ENCODE assay signal across 1 mouse cellular context in genomic region chr11:102087081-102087751, GRCm38 (mm10).
A peak's percentile ranks its signal among the peaks of the same experiment; 100 is the strongest.
TF ChIP-seq lines count a peak whose summit lies in the region.

No protein-coding gene starts in this region.

TF ChIP-seq in C2C12, 6 proteins besides CTCF, POLR2A, EP300 and RAD21:
- TF ChIP-seq MAX (IDR thresholded peaks at IDR 0.05) (peak; percentile 28), MYOG (IDR thresholded peaks at IDR 0.05; ENCODE audit: control insufficient read depth, extremely low read depth, insufficient read length) (no peak)
TF ChIP-seq in C2C12: peak in this region for 1.
